Mouse (Mus musculus) c-Kit-positive CD71-positive TER-119-positive erythroid progenitor cells, embryonic 14.5 days (primary cell): ENCODE measurements at regions not wholly inside any gene's neighbourhood (a gene's known extent, or its start where the extent isn't known, plus 50 kb on each side); places are given as distances from the start of the nearest gene placed in this dataset.

ENCODE experiments used
- DNase-seq: peaks from one replicate; pipeline ENCODE4 v3.0.0-alpha.2; 2013; ENCODE audit warnings: low spot score

DNA sequence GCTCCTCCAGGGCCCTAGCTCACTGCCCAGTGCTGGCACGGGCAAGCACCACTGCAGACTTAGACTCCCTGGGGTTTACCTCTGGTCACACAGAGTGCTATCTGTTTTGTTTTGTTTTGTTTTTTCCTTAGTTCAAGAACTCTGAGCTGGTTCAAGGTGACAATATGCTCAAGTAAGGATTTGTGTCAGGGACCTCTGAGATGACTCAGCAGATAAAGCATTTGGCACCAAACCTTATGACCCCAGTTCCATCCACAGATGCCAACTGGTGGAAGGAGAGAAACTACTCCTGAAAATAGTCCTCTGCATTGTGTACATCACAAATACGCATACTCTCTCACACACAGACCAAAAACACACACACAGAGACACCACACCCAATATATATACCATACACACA, 351.0 kb upstream of the Hs6st1 start:
- DNase-seq = no peak

- no peak for DNase-seq
Observed at GRCm38 (mm10) chr1:35717659-35718058, 350.5 kb upstream of the Hs6st1 start.

- no peak for DNase-seq
Observed at GRCm38 (mm10) chr1:35720063-35720462, 348.1 kb upstream of the Hs6st1 start.

- DNase-seq = no peak
Observed at GRCm38 (mm10) chr1:35724366-35724900, 343.8 kb upstream of the Hs6st1 start.

DNA sequence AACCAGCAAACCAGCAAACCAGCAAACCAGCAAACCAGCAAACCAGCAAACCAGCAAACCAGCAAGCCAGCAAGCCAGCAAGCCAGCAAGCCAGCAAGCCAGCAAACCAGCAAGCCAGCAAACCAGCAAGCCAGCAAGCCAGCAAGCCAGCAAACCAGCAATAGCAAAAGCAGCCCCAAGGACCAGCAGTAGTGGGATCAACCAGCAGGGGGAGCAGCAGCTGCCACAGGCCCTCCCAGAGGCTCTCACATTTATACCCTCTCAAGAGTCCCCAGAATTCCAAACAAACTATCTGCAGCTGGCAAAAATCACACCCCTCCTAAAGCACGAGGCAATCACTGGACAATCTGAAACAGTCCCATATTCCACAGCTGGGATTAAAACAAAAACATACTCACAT, 341.6 kb upstream of the Hs6st1 start:
- DNase-seq = peak; percentile 4

- DNase-seq = no peak
Observed at GRCm38 (mm10) chr1:35727310-35727990, 340.8 kb upstream of the Hs6st1 start.

DNA sequence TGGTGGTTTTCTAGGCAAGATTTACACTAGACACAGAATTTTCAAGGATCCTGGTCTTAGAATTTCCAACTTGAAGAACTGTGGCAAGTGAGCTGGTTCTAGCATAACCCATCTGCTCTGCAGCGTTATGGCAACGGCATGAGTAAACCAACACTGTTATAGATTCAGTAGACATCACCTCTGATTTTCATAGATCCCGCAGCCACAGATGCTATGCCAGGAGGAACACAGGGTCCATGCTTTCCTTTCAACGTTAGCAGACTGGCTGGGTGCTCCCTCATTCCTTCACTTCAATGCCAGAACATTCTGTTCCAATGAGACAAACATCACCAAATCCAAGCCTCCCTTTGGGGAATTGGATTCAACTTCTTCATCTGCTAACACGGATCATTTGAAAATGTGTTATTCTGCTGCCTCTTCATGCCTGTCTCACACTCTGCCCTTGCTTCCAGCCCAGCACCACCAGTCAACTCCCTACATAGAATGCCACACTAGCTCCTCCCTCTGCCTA, 338.4 kb upstream of the Hs6st1 start:
- DNase-seq = no peak

- DNase-seq = no peak
Observed at GRCm38 (mm10) chr1:35730309-35730708, 337.9 kb upstream of the Hs6st1 start.

GRCm38 (mm10) chr1:35736247-35736646, 332.0 kb upstream of the Hs6st1 start:
- DNase-seq = no peak

GRCm38 (mm10) chr1:35749603-35750002, 318.6 kb upstream of the Hs6st1 start:
- DNase-seq = no peak

DNA sequence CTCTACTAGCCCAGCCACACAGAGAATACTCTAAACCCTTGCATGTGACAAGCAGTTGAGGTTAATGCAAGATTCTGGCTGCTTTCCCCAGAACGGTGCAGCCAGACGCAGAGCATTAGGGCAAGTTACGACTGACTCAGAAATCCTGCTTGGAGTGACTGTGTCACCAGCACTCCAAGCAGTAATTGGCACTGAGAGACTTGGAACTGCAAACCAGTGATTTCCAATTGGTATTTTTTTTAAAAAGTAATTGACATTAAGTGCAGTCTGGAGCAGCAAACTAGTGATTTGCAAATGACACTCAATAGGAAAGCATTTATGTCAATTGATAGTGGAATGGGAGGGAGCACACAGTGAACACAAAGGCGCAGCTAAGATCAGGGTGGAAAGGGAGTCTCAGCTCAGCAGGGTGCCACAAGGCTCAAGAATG, 318.1 kb upstream of the Hs6st1 start:
- no peak for DNase-seq

- DNase-seq = no peak
Observed at GRCm38 (mm10) chr1:35752636-35753035, 315.6 kb upstream of the Hs6st1 start.

GRCm38 (mm10) chr1:35754170-35754569, 314.0 kb upstream of the Hs6st1 start:
- DNase-seq = no peak

DNA sequence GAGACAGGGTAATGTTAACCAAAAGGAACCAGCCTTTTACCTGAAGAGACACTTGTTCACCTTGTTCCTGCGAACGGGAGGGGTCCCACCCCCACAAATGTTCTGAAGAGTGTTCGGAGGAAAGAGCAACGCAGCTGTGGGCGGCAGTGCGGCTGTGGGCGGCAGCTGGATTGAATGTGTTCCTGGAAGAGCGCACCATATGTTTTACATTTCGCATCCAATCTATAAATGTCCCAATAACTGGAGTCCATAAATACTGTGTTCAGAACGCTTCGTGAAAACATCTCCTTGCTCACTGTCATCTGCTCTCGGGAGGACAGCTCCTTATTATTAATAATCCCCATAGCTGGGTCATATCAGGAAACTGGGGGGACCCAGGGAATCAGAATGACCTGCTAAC, 309.2 kb upstream of the Hs6st1 start:
- no peak for DNase-seq

- no peak for DNase-seq
Observed at GRCm38 (mm10) chr1:35759600-35759999, 308.6 kb upstream of the Hs6st1 start.

DNA sequence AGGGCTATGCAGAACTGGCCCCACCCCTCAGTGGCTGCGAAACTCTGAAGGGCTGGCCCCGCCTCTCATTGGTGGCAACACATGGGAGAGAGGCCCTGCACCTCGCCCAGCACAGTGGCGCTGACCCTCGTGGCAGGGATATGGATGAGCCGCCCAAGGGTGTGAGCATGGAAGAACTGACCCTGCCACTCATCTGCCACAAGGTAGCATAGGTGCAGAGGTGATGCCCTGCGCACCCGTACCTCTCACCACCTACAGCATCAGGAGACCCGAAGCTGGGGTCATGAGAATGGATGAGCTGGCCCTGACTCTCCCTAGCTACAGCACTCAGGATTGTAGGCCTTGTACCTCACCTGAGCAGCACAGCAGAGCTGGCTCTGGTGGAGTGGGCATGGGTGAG, 305.1 kb upstream of the Hs6st1 start:
- DNase-seq = no peak

GRCm38 (mm10) chr1:35763456-35763855, 304.7 kb upstream of the Hs6st1 start:
- no peak for DNase-seq

DNA sequence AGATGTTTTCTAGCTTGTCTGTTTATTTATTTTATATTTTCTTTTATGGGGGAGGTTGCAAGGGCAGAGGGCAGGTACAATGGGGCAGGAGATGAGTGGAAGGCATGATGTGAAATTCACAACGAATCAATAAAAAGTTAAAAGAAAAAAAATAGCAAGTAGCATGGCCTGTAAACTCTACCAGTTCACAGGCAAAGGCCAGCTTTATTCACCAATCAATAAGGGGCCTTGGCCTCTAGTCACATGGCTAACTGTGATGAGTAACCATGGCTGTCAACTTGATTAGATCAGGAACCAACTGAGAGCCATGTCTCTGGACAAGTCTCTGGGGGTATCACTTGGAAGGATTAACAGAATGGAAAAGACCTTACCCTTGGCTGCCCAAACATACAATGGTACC, 304.1 kb upstream of the Hs6st1 start:
- no peak for DNase-seq

DNA sequence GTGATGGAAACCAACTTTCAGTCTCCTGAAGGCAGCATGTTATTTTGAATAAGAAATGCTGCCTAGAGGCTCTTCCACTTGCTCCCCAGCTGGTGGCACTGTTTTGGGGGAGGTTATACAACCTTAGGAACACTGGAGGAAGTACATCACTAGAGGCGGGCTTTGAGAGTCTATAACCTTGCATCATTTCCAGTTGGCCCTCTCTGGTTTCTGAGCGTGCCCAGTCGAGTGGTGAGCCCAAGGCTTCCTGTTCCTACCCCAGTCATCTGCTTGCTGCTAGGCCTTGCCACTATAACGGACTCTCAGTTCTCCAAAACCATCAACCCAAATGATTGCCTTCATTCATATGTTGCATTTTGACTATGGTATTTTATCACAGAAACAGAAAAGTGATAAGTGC, 302.5 kb upstream of the Hs6st1 start:
- no peak for DNase-seq

DNA sequence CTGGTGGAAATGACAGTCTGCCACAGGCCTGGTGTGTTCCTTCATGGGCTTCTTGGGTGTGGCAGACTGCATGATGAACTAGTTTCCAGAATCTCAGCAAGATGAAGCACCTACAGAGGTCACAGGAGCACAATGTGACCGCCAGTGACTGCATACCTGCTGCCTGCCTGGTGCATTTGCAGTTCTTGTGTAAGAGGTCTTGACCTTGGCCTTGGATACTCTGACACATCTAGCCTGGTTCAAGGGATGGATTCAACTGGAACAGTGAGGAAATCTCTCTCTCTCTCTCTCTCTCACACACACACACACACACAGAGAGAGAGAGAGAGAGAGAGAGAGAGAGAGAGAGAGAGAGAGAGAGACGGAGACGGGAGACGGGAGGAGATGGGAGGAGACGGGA, 301.9 kb upstream of the Hs6st1 start:
- no peak for DNase-seq

GRCm38 (mm10) chr1:35772567-35772966, 295.6 kb upstream of the Hs6st1 start:
- no peak for DNase-seq

- no peak for DNase-seq
Observed at GRCm38 (mm10) chr1:35774566-35774965, 293.6 kb upstream of the Hs6st1 start.

- no peak for DNase-seq
Observed at GRCm38 (mm10) chr1:35782668-35783067, 285.5 kb upstream of the Hs6st1 start.

GRCm38 (mm10) chr1:35783427-35783826, 284.8 kb upstream of the Hs6st1 start:
- no peak for DNase-seq
